Mouse (Mus musculus): Measurements from ENCODE around the gene Gm6096. TPM values are rescaled to one million over a fixed set of nuclear protein-coding genes. Genes with fewer than 3 reads are reported as not detected.

The Gm6096 gene
- total RNA-seq, 2 experiments from 2014 or later: not detected

GRCm38 (mm10) chr7:34233909-34234609, 16.8 kb upstream of the Gm6096 start:
- DNase-seq (ENCODE audit: low spot score in 2 of 2): peak; percentile 100
- intact Hi-C loops (cut with DNase I): no loop called here

- intact Hi-C loops (cut with DNase I): no loop called here
- DNase-seq (ENCODE audit: low spot score in 2 of 2): no peak
Measured at GRCm38 (mm10) chr7:34234610-34235561, 16.0 kb upstream of the Gm6096 start.

- intact Hi-C loops (cut with DNase I): no loop called here
Measured at GRCm38 (mm10) chr7:34235602-34236001, 15.2 kb upstream of the Gm6096 start.

GRCm38 (mm10) chr7:34238086-34238485, 12.8 kb upstream of the Gm6096 start:
- intact Hi-C loops (cut with DNase I): no loop called here
- DNase-seq (ENCODE audit: low spot score in 2 of 2): no peak

More at GRCm38 (mm10) chr7:34235602-34236001, 15.2 kb upstream of the Gm6096 start:
- no peak for DNase-seq (ENCODE audit: low spot score in 2 of 2)

- intact Hi-C loops (cut with DNase I): no loop called here
- no peak for DNase-seq (ENCODE audit: low spot score in 2 of 2)
Measured at GRCm38 (mm10) chr7:34242176-34242575, 8.7 kb upstream of the Gm6096 start.

GRCm38 (mm10) chr7:34246870-34247499, 3.9 kb upstream of the Gm6096 start:
- intact Hi-C loops (cut with DNase I): no loop called here
- DNase-seq (ENCODE audit: low spot score in 2 of 2): no peak

- intact Hi-C loops (cut with DNase I): loop anchor here (1.0 kb wide), 1 partner anchor 103 kb away; no protein-coding TSS in a partner anchor
- peak in 1 of 2 experiments; percentile 51 for DNase-seq (ENCODE audit: low spot score in 2 of 2)
Measured at GRCm38 (mm10) chr7:34252030-34252429, 1.2 kb downstream of the Gm6096 start.

- no peak for DNase-seq (ENCODE audit: low spot score in 2 of 2)
- intact Hi-C loops (cut with DNase I): no loop called here
Measured at GRCm38 (mm10) chr7:34255137-34255536, 4.3 kb downstream of the Gm6096 start.

- DNase-seq (ENCODE audit: low spot score in 2 of 2): no peak
- intact Hi-C loops (cut with DNase I): no loop called here
Measured at GRCm38 (mm10) chr7:34255916-34256315, 5.1 kb downstream of the Gm6096 start.

- intact Hi-C loops (cut with DNase I): no loop called here
- DNase-seq (ENCODE audit: low spot score in 2 of 2): peak in 1 of 2 experiments; percentile 22
Measured at GRCm38 (mm10) chr7:34257279-34257678, 6.4 kb downstream of the Gm6096 start.

GRCm38 (mm10) chr7:34258407-34258806, 7.6 kb downstream of the Gm6096 start:
- intact Hi-C loops (cut with DNase I): no loop called here

GRCm38 (mm10) chr7:34263437-34263836, 12.6 kb downstream of the Gm6096 start:
- intact Hi-C loops (cut with DNase I): no loop called here
- DNase-seq (ENCODE audit: low spot score in 2 of 2): no peak

More at GRCm38 (mm10) chr7:34258407-34258806, 7.6 kb downstream of the Gm6096 start:
- no peak for DNase-seq (ENCODE audit: low spot score in 2 of 2)

GRCm38 (mm10) chr7:34265876-34266346, 15.1 kb downstream of the Gm6096 start:
- intact Hi-C loops (cut with DNase I): loop anchor here (2.0 to 5.0 kb wide), 2 partner anchors 46 to 89 kb away; partner anchors contain the start of gene 4931406P16Rik
- peak; percentile 70 to 83 for DNase-seq (ENCODE audit: low spot score in 2 of 2)

- DNase-seq (ENCODE audit: low spot score in 2 of 2): no peak
- intact Hi-C loops (cut with DNase I): loop anchor here (2.0 to 5.0 kb wide), 2 partner anchors 46 to 88 kb away; partner anchors contain the start of gene 4931406P16Rik
Measured at GRCm38 (mm10) chr7:34266421-34266820, 15.6 kb downstream of the Gm6096 start.

- intact Hi-C loops (cut with DNase I): loop anchor here (5.0 kb wide), 1 partner anchor 44 kb away; the partner anchor contains the start of gene 4931406P16Rik
- DNase-seq (ENCODE audit: low spot score in 2 of 2): no peak
Measured at GRCm38 (mm10) chr7:34268463-34268862, 17.6 kb downstream of the Gm6096 start.

GRCm38 (mm10) chr7:34272465-34272864, 21.6 kb downstream of the Gm6096 start:
- intact Hi-C loops (cut with DNase I): no loop called here

GRCm38 (mm10) chr7:34276066-34276465, 25.2 kb downstream of the Gm6096 start:
- intact Hi-C loops (cut with DNase I): no loop called here
- DNase-seq (ENCODE audit: low spot score in 2 of 2): no peak

More at GRCm38 (mm10) chr7:34272465-34272864, 21.6 kb downstream of the Gm6096 start:
- DNase-seq (ENCODE audit: low spot score in 2 of 2): no peak

GRCm38 (mm10) chr7:34277656-34278055, 26.8 kb downstream of the Gm6096 start:
- no peak for DNase-seq (ENCODE audit: low spot score in 2 of 2)
- intact Hi-C loops (cut with DNase I): no loop called here

GRCm38 (mm10) chr7:34290450-34291151, 39.8 kb downstream of the Gm6096 start:
- DNase-seq (ENCODE audit: low spot score in 2 of 2): no peak
- intact Hi-C loops (cut with DNase I): no loop called here
